Mouse (Mus musculus) embryonic fibroblast, embryonic 13.5 days (primary cell): ENCODE results near the gene Snrpb. TPM values are rescaled to one million over a fixed set of nuclear protein-coding genes. Genes with fewer than 3 reads are reported as not detected.

Experiments used
- H3K27ac ChIP-seq: 2 replicates; pipeline ENCODE4 v1.5.1; 2012; ENCODE audit warnings: low read length, control low read depth, inconsistent platforms; ENCODE audit not compliant: insufficient read depth
- H3K4me1 ChIP-seq: 2 replicates; pipeline ENCODE4 v1.6.1; 2011; ENCODE audit warnings: low read length; ENCODE audit not compliant: control insufficient read depth, insufficient read depth
- H3K4me3 ChIP-seq: 2 replicates; pipeline ENCODE4 v1.5.1; 2011; ENCODE audit warnings: mild to moderate bottlenecking, control low read depth, low read length; ENCODE audit not compliant: insufficient read depth
- CTCF ChIP-seq: IDR thresholded peaks from 2 replicates; pipeline ENCODE4 v1.5.1; 2011; ENCODE audit warnings: mild to moderate bottlenecking, control low read depth, low read length, moderate library complexity, borderline replicate concordance; ENCODE audit not compliant: insufficient read depth
- POLR2A ChIP-seq: IDR thresholded peaks from 2 replicates; pipeline ENCODE4 v1.6.1; 2011; ENCODE audit warnings: low read depth, mild to moderate bottlenecking, control low read depth, low read length, moderate library complexity
- polyA plus RNA-seq: library from polyadenylated mRNA; stranded (reverse); fragments of >200 nt; gene quantifications from 2 replicates; pipeline ENCODE4 v1.2.4, GENCODE M21; 2011; ENCODE audit warnings: low read depth; ENCODE audit not compliant: missing spikeins, insufficient read length

The Snrpb gene
- polyA plus RNA-seq, 1 experiment = 115 TPM

- TF ChIP-seq CTCF = no peak
- TF ChIP-seq POLR2A = no peak
- Histone ChIP-seq H3K4me1 (0 out of 2 replicates have a peak, but pooled peaks cover 3% of the 10 kb centered on the region), H3K27ac (no peak overlapping the region), H3K4me3 (peak overlapping the region; percentile 62)
Observed at GRCm38 (mm10) chr2:130176820-130177219, 2.4 kb downstream of the Snrpb start.

- Histone ChIP-seq H3K4me1 (0 out of 2 replicates have a peak, but pooled peaks cover under 1% of the 10 kb centered on the region), H3K27ac (no peak overlapping the region), H3K4me3 (no peak overlapping the region)
- TF ChIP-seq POLR2A = no peak
- no peak for TF ChIP-seq CTCF
Observed at GRCm38 (mm10) chr2:130171674-130172073, 7.5 kb downstream of the Snrpb start.

GRCm38 (mm10) chr2:130167861-130168260, 11.3 kb downstream of the Snrpb start:
- Histone ChIP-seq H3K4me3 (no peak overlapping the region), H3K4me1 (no peaks in the 10 kb centered on the region), H3K27ac (no peak overlapping the region)
- TF ChIP-seq CTCF (peak; percentile 27; the same call in 1 of the 2 replicates), POLR2A (no peak)

DNA sequence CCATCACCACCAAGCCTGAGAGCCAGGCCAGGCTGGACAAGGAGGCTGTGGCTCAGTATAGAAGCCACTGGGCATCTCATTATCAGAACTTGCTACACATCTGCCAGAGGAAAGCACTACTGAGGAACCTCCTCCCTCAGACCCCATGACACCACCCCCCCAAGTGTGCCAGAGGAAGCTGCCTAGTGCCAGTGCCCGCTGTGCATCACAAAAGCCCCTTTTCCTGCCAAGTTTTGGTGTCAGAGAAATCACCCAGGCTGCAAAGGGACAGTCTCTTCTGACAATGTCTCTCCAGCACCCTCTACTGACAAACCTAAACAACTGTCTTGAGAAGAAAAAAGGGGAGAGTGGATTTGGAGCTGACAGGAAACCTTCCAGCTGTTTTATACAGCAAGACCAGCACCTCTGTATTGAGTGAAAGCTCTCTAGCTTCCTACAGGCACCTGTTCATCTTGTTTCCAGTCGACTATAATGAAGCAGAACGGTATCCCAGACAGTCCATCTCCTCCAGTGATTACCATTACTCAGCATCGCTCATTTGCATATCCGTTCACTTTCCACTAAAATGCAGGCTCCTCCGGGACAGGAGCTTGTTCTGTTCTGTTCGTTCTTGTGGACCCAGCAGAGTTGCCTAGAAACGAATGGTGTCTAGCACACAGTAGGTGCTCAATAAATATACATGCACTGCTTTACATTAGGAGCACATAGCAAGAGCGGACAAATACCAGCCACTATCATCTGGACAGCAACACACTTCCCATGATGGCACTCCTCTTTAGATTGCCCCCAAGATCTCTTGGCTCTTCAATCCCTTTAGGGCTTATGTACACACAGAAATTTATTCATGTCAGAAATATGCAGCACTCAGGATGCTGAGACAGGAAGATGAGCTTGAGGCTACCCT, 12.6 kb downstream of the Snrpb start:
- Histone ChIP-seq H3K27ac (no peak overlapping the region), H3K4me1 (no peaks in the 10 kb centered on the region)

GRCm38 (mm10) chr2:130162701-130163100, 16.5 kb downstream of the Snrpb start:
- TF ChIP-seq POLR2A = no peak
- TF ChIP-seq CTCF = no peak
- Histone ChIP-seq H3K4me1 (no peaks in the 10 kb centered on the region), H3K4me3 (no peak overlapping the region), H3K27ac (no peak overlapping the region)

More for the DNA sequence above, 12.6 kb downstream of the Snrpb start:
- H3K4me3 ChIP-seq = no peak overlapping the region
- TF ChIP-seq CTCF (no peak), POLR2A (no peak)

DNA sequence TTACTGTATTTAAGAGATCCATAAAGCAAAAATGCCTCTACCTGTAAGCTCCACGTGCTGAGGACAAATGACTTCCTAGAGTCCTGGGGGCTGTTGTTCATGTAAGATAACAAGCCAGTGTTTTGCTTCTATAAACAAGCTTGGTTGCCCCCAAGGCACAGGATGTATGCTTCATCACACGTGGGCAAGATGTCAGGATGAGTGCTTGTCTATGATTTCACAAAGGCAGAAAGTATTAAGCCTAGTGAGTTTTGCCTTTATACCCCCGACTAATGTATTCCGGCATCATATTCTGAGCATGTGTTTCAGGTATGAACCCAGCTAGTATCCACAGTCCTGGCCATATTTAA, 21.1 kb downstream of the Snrpb start:
- TF ChIP-seq POLR2A = no peak
- TF ChIP-seq CTCF = no peak

DNA sequence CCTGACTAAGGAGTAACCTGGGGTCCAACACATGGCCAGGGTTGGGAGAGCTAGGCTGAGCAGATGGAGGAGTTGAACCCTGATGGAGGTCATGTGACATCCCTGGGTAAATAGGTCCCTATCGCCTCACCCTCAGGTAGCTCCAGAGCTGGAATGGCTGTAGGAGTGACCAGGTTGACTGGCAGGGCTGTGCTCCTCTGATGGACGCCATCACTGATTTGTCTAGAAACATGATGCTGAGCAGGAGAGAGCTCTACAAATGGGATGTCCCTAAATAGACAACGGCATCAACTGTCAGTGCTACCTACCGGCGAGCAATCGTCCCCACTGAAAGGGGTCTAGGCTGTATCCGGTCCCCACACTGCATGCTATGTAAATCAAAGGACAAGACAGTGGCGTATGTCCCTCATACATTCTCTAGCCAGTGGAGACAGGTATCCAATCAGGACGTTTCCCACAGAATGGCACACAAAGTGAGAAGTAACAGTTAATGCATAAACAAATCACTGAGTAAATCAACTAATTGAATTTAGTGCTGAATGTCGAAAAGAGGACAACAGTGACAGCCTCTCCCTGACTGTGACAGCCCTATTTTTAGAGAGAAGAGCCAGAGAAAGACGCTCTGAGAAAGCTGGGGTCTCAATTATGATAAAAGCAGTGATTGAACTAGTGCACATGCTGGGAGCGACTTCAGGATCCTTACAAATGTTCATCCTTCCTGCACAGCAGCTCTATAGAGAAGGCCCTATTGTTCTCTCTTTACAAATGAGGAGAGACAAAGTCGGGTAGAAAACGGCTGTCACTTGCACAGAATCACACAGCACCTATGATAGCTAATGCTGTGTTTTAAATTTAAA, 21.7 kb downstream of the Snrpb start:
- Histone ChIP-seq H3K4me1 (no peaks in the 10 kb centered on the region), H3K27ac (no peak overlapping the region), H3K4me3 (no peak overlapping the region)
- no peak for TF ChIP-seq CTCF
- TF ChIP-seq POLR2A = no peak

More for the DNA sequence above, 21.1 kb downstream of the Snrpb start:
- H3K27ac ChIP-seq = no peak overlapping the region
- H3K4me1 ChIP-seq = no peaks in the 10 kb centered on the region
- no peak overlapping the region for H3K4me3 ChIP-seq

- Histone ChIP-seq H3K4me3 (no peak overlapping the region), H3K27ac (no peak overlapping the region), H3K4me1 (no peaks in the 10 kb centered on the region)
- no peak for TF ChIP-seq CTCF
- no peak for TF ChIP-seq POLR2A
Observed at GRCm38 (mm10) chr2:130155851-130156250, 23.4 kb downstream of the Snrpb start.

- TF ChIP-seq CTCF (no peak), POLR2A (no peak)
- Histone ChIP-seq H3K4me1 (no peaks in the 10 kb centered on the region), H3K27ac (no peak overlapping the region), H3K4me3 (no peak overlapping the region)
Observed at GRCm38 (mm10) chr2:130155171-130155570, 24.0 kb downstream of the Snrpb start.

DNA sequence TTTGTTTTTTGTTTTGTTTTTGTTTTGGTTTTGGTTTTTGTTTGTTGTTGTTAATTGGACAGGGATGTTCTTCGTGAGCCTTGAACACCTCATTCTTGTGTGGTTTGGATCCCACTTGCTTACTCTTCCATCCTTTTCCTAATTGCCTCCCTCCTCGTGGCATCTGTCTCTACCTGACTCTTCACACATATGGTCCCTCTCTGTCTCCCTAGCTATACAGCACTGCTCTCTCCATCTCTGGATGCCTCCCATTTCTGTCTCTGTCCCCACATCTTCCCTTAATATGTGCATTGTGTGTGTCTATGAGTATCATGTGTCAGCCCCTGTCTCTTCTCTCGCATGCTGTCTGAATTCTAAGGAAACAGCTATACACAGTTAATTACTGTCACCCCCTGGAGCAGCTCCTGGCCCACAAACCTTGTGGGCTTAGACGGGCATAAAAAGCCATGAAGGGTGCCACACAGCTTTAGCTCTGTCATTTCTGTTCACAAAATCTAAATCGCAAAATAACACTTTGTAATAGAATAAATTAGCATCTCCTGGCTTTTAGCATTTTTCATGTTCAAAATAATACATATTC, 33.0 kb downstream of the Snrpb start:
- Histone ChIP-seq H3K4me1 (no peaks in the 10 kb centered on the region), H3K4me3 (no peak overlapping the region), H3K27ac (no peak overlapping the region)
- TF ChIP-seq POLR2A = no peak
- TF ChIP-seq CTCF = no peak
